Mouse (Mus musculus) ES-Bruce4 (cell line): ENCODE data around the gene Cdh13. TPM values are rescaled to one million over a fixed set of nuclear protein-coding genes. Genes with fewer than 3 reads are reported as not detected.

Experiments
- H3K27ac ChIP-seq: 2 replicates; pipeline ENCODE4 v1.5.1; 2012; ENCODE audit warnings: low read length, inconsistent platforms; ENCODE audit not compliant: insufficient read depth
- H3K27me3 ChIP-seq: 2 replicates; pipeline ENCODE4 v1.6.1; 2012; ENCODE audit warnings: mild to moderate bottlenecking, low read length, inconsistent platforms; ENCODE audit not compliant: control insufficient read depth, poor library complexity, insufficient read depth, severe bottlenecking
- H3K36me3 ChIP-seq: 2 replicates; pipeline ENCODE4 v1.6.1; 2012; ENCODE audit warnings: inconsistent platforms, mild to moderate bottlenecking, low read length, moderate library complexity; ENCODE audit not compliant: control insufficient read depth, poor library complexity, insufficient read depth, severe bottlenecking
- H3K4me1 ChIP-seq: one replicate; pipeline ENCODE4 v1.8.1; 2011; ENCODE audit warnings: low read length; ENCODE audit not compliant: control insufficient read depth, insufficient read depth
- H3K4me3 ChIP-seq: 2 replicates; pipeline ENCODE4 v1.5.1; 2011; ENCODE audit warnings: low read depth, mild to moderate bottlenecking, low read length
- H3K9ac ChIP-seq: 2 replicates; pipeline ENCODE4 v1.6.1; 2012; ENCODE audit warnings: low read depth, mild to moderate bottlenecking, inconsistent platforms; ENCODE audit not compliant: poor library complexity, severe bottlenecking
- H3K9me3 ChIP-seq: replicated peaks from 2 replicates; pipeline ENCODE4 v1.6.1; 2012; ENCODE audit warnings: mild to moderate bottlenecking, low read length, inconsistent platforms; ENCODE audit not compliant: control insufficient read depth, poor library complexity, insufficient read depth, severe bottlenecking
- CTCF ChIP-seq: IDR thresholded peaks from one replicate; pipeline ENCODE4 v1.8.1; 2011; ENCODE audit warnings: low read depth, low read length
- EP300 ChIP-seq: IDR thresholded peaks from 2 replicates; pipeline ENCODE4 v1.6.1; 2011; ENCODE audit warnings: low read depth, low read length; ENCODE audit not compliant: insufficient read depth
- POLR2A ChIP-seq: IDR thresholded peaks from one replicate; pipeline ENCODE4 v1.8.1; 2011; ENCODE audit warnings: low read length; ENCODE audit not compliant: insufficient read depth
- polyA plus RNA-seq: library from polyadenylated mRNA; stranded (reverse); fragments of >200 nt; gene quantifications from 2 replicates; pipeline ENCODE4 v1.2.4, GENCODE M21; 2011; ENCODE audit warnings: low read depth; ENCODE audit not compliant: missing spikeins, insufficient read depth, insufficient read length

Gene Cdh13
- polyA plus RNA-seq, 1 experiment = 2.0 TPM

- H3K27ac ChIP-seq = no peak overlapping the region
- H3K9me3 ChIP-seq = peaks cover 6% of the 10 kb centered on the region; the same call in 1 of the 2 replicates
- no peaks in the 10 kb centered on the region for H3K4me1 ChIP-seq
These were observed 618.9 kb downstream of the Cdh13 start for GRCm38 (mm10) chr8:118902402-118902801.

GRCm38 (mm10) chr8:118916513-118916912 is 633.0 kb downstream of the Cdh13 start:
- H3K4me3 ChIP-seq = no peak overlapping the region
- no peak for TF ChIP-seq EP300
- no peak for TF ChIP-seq POLR2A
- no peak for TF ChIP-seq CTCF
- no peak overlapping the region for H3K9ac ChIP-seq
- H3K27ac ChIP-seq = no peak overlapping the region
- no peaks in the 10 kb centered on the region for H3K27me3 ChIP-seq
- H3K4me1 ChIP-seq = no peaks in the 10 kb centered on the region
- H3K36me3 ChIP-seq = no peaks in the 10 kb centered on the region
- peaks cover 13% of the 10 kb centered on the region for H3K9me3 ChIP-seq

More at GRCm38 (mm10) chr8:118902402-118902801, 618.9 kb downstream of the Cdh13 start:
- Histone ChIP-seq H3K36me3 (no peaks in the 10 kb centered on the region), H3K4me3 (no peak overlapping the region), H3K27me3 (no peaks in the 10 kb centered on the region), H3K9ac (no peak overlapping the region)
- TF ChIP-seq CTCF (no peak), POLR2A (no peak), EP300 (no peak)

GRCm38 (mm10) chr8:118937412-118937811 is 653.9 kb downstream of the Cdh13 start:
- H3K4me1 ChIP-seq = peaks cover 6% of the 10 kb centered on the region
- H3K9me3 ChIP-seq = peaks cover 25% of the 10 kb centered on the region
- H3K4me3 ChIP-seq = no peak overlapping the region
- H3K27ac ChIP-seq = peak overlapping the region; percentile 94
- no peak overlapping the region for H3K9ac ChIP-seq
- TF ChIP-seq CTCF (no peak), EP300 (peak; percentile 70; the same call in 1 of the 2 replicates), POLR2A (no peak)
- no peaks in the 10 kb centered on the region for H3K27me3 ChIP-seq
- no peaks in the 10 kb centered on the region for H3K36me3 ChIP-seq

- TF ChIP-seq CTCF (no peak), EP300 (0 out of 2 replicates have a peak, but pooled peaks have one; percentile 56)
- Histone ChIP-seq H3K4me1 (peaks cover 6% of the 10 kb centered on the region), H3K4me3 (no peak overlapping the region), H3K27me3 (no peaks in the 10 kb centered on the region), H3K36me3 (no peaks in the 10 kb centered on the region), H3K27ac (peak overlapping the region; percentile 53), H3K9ac (no peak overlapping the region), H3K9me3 (peaks cover 25% of the 10 kb centered on the region)
These were observed 654.5 kb downstream of the Cdh13 start for GRCm38 (mm10) chr8:118938025-118938424.

- H3K9ac ChIP-seq = no peak overlapping the region
- H3K27ac ChIP-seq = no peak overlapping the region
- TF ChIP-seq POLR2A (no peak), EP300 (no peak), CTCF (no peak)
- H3K4me3 ChIP-seq = no peak overlapping the region
- H3K27me3 ChIP-seq = no peaks in the 10 kb centered on the region
- no peaks in the 10 kb centered on the region for H3K4me1 ChIP-seq
- no peaks in the 10 kb centered on the region for H3K36me3 ChIP-seq
- no peaks in the 10 kb centered on the region for H3K9me3 ChIP-seq
These were observed 668.5 kb downstream of the Cdh13 start for GRCm38 (mm10) chr8:118951766-118952741.

- Histone ChIP-seq H3K36me3 (no peaks in the 10 kb centered on the region), H3K27ac (no peak overlapping the region), H3K9ac (no peak overlapping the region), H3K27me3 (no peaks in the 10 kb centered on the region), H3K9me3 (no peaks in the 10 kb centered on the region), H3K4me3 (no peak overlapping the region), H3K4me1 (no peaks in the 10 kb centered on the region)
- TF ChIP-seq EP300 (no peak), CTCF (no peak), POLR2A (no peak)
These were observed 672.6 kb downstream of the Cdh13 start for GRCm38 (mm10) chr8:118956109-118956508.
